Mouse (Mus musculus): ENCODE measurements around the gene Cdkal1.

GRCm38 (mm10) chr13:29688851-29689250, 166.6 kb downstream of the Cdkal1 start:
- TF ChIP-seq CTCF (IDR thresholded peaks at IDR 0.05; ENCODE audit: borderline replicate concordance, control insufficient read depth, extremely low read depth, insufficient read depth, low read length, poor library complexity) (no peak), POLR2A (IDR thresholded peaks at IDR 0.05; ENCODE audit: control insufficient read depth, extremely low read depth, insufficient read depth, low read length, poor library complexity) (no peak)

All from thymus, adult 2 months (tissue).